Mouse (Mus musculus): Measurements from ENCODE around the gene Zfp708.

DNA sequence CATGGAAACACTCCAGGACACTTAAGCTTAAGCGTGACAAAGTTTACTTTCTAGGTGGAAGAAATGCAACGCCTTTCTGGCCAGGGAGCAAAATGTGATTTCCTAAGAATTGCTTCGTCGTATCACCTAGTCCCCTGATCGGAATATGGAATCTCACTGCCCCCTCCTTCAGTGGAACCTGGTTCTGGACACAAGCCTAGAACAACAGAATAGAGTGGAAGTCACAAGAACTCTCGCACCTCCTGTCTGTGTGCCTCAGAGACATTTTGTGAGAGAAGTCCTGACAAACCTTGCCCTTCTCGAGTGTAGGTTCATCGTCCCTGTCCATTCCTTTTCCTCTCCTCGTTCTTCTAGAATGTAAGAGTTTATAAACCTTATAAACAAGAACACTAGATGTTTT lies 9.9 kb upstream of the Zfp708 start:
- no peak for TF ChIP-seq GATA1 (IDR thresholded peaks at IDR 0.05; ENCODE audit: low read length)
- no peak for TF ChIP-seq TAL1 (IDR thresholded peaks at IDR 0.05; ENCODE audit: low read length)

All from erythroblast, embryonic 14.5 days (primary cell).